Mouse (Mus musculus) urinary bladder, postnatal 14 days (tissue): Measurements from ENCODE around the gene Pth2.
A peak's percentile ranks its signal among the peaks of the same experiment; 100 is the strongest.
"Not testable (repeated sequence)": the region's sequence is repeated elsewhere in the genome, so short reads cannot be mapped to it uniquely, and the experiment has no call there.

Experiments
- DNase-seq: peaks from one replicate; pipeline ENCODE4 v3.0.0; 2021; ENCODE audit warnings: low spot score

The Pth2 gene

GRCm38 (mm10) chr7:45180896-45181477 lies at the start of gene Pth2:
Gene Pth2, plus strand, starts transcription at chr7:45180995.
- DNase-seq, result no peak

- DNase-seq, result no peak
These were observed 48.9 kb upstream of the Pth2 start for GRCm38 (mm10) chr7:45131850-45132249.

DNA sequence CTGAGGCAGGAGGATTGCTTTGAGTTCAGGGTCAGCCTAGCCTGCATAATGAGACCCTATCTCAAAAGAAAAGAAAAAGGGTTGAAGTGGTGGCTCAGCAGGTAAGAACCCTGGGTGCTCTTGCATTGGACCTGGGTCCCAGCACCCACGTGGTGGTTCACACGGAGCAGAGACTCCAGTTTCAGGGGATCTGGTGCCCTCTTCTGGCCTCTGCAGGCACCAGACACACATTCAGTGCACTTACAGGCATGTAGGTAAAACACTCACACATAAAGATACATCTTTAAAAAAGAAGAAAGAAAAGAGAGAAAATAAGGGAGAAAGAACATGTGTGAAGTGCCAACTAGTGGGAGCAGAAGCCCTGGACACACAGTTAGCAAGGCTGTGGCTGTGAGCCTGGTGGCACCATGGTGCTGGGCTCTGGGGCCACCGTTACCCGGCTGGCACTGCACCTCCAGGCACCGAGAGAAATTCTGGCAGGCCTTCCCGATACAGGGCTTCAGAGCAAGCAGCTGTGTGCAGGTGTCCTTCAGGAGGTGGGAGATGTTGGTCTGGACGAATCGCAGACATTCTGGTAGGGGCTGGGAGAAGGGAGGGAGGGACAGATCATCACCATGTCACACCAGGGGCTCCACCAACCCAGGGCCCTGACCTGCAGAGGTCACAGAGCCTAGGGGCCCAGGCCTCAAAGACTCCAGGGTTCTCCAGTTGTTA lies 47.2 kb upstream of the Pth2 start:
- DNase-seq, result no peak

DNA sequence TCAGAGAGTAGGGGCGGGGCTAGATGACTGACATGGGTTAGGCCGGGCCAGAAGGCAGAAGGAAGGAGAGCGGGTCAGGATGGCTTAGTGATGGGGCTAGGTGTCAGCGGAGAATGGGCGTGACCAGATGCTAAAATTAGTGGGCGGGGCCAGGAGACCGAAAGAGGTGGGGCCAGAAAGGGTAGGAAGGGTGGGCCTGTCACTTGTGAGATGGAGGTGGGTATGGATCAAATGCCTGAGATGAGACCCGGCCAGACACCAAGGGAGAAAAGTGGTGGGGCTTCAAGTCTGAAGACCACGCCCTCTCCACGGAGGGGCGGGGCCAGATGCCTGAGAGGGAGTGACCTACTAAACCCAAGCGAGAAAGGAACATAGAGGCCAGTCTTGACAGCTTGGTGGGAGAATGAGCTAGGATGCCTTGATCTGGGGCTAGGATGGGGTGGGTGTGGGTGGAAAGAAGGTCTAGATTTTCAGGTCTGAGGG lies 46.2 kb upstream of the Pth2 start:
- DNase-seq, result no peak

- DNase-seq, result no peak
These were observed 45.4 kb upstream of the Pth2 start for GRCm38 (mm10) chr7:45135370-45135769.

- DNase-seq, result peak; percentile 93
These were observed 44.7 kb upstream of the Pth2 start, which contains the start of the genes Gm45713 and Flt3l for GRCm38 (mm10) chr7:45135993-45136567. Gene Gm45713, minus strand, starts transcription at chr7:45136231. Gene Flt3l, minus strand, starts transcription at chr7:45136432.

GRCm38 (mm10) chr7:45137171-45138006 lies 43.4 kb upstream of the Pth2 start:
- DNase-seq, result no peak

GRCm38 (mm10) chr7:45138403-45138802 lies 42.4 kb upstream of the Pth2 start:
- no peak for DNase-seq

- no peak for DNase-seq
These were observed 40.7 kb upstream of the Pth2 start for GRCm38 (mm10) chr7:45139904-45140723.

DNA sequence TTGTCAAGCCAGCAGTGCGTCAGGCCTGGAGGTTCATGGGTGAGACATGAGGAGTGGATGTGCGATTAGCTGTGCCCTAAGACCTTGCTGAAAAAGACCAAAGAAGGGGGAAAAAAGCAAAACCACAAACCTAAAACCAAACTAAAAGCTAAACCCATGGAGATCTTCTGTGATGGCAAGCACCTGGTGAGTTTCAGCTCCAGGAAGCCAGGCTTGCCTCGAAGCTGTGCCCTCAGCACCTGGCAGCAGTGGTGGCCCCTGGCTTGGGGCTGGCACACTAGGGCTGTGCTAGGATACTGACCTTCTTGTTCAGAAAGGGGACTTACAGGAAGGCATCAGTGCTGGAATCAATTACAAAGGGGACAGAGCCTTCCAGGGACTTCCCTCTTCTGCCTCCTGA lies 39.5 kb upstream of the Pth2 start:
- no peak for DNase-seq

DNA sequence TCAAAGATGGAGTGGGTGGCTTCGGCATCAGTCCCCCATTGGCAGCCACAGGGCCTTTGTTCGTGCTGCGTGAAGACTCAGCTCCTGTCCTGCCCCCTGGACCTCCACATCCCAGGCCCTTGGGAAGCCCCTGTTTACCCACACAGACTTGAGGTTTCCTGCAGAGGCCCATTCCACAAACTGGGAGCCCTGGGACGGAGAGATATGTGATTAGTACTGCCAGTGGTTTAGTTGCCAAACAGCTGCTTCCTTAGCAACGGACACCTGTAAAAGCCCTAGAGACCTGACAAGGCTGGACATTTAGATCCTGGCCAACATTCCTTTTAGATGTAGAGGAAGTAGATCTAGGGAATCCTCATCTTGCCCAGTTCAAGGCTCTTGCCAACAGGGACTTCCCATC lies 38.9 kb upstream of the Pth2 start:
- DNase-seq, result no peak

DNA sequence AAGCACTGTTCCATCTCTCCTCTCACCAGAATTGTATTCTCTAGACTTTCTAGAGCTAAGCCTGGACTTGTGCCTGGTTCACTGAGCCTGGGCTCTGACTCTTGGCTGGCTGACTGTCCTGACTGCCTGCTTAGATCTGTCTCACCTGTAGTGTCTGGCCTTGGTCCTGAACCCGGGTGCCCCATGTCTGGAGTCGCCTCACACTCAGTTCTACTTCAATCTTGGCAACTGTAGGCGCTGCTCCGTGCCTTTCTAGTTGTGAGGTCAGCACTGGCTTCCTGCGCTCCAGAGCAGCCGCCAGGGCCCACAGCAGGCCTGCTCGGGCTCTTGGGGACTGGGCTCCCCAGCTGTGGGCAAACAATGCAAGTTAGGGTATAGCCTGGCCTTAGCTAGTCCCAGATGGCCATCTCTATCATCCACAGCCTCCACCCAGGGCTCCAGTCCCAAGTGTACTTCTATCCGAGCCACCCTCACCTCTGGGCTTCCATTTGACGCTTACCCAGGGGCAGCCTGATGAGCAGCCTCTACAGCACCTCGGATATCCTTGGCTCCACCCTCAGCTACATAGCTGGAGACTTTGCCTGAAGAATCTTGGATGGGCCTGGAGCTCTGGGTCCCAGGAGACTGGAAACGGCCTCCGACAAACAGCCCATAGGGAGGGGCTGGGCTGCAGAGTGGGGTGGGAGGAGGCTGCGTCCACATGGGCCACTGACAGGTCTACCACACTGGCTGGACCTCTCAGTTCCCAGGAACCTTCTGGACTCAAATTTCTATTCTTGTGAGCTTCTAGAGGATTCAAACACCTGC lies 36.2 kb upstream of the Pth2 start:
- DNase-seq, result no peak

DNA sequence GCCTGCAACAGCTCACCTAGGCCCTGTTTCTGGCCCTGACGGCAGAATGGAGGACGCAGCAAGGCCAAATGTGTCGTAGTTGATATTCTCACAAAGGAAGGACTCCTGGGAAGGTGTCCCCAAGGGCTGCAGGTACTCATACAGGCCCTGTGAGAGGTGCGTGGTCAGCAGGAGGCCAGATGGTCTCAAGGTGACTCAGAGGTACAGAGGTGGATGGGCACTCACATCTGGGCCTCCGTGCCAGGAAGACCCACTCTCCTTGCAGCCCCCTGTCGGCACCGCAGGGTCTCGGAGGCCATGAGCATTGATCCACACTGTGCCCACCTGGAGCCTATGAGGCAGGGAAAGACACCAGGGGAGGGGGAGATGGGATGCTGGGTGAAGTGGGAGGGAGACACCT lies 35.3 kb upstream of the Pth2 start:
- no peak for DNase-seq

DNA sequence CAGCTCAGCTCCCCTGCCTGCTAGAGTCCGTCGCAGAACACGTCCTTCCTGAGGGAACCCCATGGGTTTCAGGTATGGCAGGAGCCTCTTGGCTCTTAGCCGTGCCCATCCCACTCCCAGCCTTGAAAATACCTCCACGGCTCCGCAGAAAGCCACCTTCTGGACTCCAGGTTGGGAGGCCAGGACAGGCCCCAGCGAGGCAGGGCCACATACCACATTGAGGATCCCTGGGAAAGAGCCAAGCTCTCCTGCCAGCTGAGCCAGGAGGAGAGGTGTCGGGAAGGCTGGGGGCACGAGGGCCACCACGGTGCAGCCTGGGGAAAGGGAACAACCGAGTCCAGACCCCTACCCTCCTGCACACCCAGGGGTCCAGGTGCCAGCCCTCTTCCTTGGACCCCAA lies 33.5 kb upstream of the Pth2 start:
- no peak for DNase-seq

DNA sequence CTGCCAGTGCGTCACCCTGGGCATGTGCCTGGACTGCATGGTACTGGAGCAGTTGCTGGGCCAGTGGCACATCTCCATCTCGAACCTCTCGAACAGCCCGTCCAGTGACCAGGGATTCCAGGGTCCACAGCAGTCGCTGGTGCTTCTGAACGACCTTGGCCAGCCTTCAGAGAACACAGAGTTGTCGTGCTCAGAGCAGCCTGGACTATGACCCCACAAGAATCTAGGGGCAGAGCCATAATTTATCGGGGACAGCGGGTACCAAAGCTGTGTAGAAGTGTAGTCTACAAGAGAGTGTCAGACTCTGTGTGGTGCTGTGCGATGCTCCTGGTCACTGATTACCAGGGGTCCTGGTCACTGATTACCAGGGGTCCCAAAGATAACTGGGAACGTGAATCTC lies 32.9 kb upstream of the Pth2 start:
- DNase-seq, result no peak

DNA sequence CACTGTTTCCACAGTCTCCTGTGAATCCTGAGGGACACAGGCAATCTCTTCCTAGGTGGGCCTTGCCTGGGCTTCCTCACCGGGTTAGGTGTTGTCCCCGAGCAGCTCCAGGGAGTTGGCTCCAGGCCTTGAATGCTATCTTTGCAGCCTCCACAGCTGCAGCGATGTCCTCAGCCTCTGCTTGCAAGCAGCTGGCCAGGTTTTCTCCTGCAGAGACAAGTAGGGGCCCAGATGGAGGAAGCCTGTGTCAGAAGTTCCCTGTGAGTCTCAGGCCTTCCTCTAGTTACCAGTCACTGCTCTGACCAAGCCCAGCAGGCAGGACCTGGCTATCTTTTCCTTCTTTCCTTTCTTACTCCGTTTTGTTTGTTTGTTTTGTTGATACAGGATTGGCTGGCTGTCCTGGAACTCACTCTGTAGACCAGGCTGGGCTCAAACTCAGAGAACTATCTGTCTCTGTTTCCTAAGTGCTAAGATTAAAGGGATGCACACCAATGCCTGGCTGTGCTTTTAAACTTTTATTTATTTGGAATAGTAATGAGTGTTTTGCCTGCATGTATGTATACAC lies 32.2 kb upstream of the Pth2 start:
- no peak for DNase-seq

GRCm38 (mm10) chr7:45149545-45149944 lies 31.2 kb upstream of the Pth2 start:
- peak; percentile 46 for DNase-seq

GRCm38 (mm10) chr7:45150321-45150720 lies 30.5 kb upstream of the Pth2 start:
- no peak for DNase-seq

DNA sequence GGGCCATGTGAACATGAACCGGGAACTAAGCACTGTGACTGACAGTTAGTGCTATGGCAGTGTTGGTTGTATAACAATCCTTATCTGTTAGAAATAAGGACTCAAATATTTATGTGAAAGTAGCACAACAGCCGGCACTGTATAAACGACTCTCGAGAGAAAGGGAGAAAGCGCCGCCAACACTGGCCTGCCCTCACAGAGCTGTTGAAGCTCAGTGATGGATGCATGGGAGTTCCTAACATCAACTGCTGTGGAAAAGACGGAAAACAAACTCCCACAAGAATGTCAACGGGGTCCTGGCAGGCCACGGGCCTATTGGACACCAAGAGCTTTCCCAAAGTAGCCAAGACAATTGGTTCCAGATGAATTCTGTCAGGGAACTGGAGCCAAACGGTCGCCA lies 29.5 kb upstream of the Pth2 start:
- DNase-seq, result peak; percentile 26

- not testable (repeated sequence) for DNase-seq
These were observed 27.7 kb upstream of the Pth2 start for GRCm38 (mm10) chr7:45153052-45153451.
